9 mouse cellular contexts compared by ENCODE assay signal in the genomic region with DNA sequence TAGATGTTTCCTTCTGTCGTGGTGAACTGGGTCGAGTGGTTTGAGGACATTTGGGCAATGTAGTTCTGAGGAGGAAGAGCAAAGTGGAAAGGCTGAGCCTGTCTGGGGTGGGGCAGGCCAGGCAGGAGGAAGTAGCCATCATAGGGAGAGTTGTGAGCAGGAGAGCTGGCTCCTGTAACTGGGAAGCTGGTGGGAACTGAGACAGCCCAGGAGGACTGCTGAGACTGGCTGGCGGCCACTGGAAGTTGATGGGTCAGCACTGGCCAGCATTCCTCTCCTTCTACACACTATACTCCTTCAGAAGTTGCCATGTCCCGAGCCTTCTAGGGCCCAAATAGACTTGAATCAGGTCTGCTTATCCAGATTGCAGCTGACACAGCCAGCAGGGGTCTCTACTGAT. TPM values are rescaled to one million over a fixed set of nuclear protein-coding genes. Genes with fewer than 3 reads are reported as not detected.
DNase-seq lines count a peak whose midpoint lies in the region; ATAC-seq and TF ChIP-seq lines count a peak whose summit lies in the region.
"Had no signal": no experiment of that assay in that cellular context is flagged by ENCODE, and none has a peak within 500 bp of the region (broad histone marks: within the 10 kb centered on the region; RNA-seq: fewer than 3 reads in every experiment).

No protein-coding gene starts in this region.

- no peak overlapping the region for H3K4me3 ChIP-seq in kidney, embryonic 14.5 days (ENCODE audit: low read length)
- H3K4me3 ChIP-seq in bone marrow, adult 2 months (replicated peaks; ENCODE audit: control insufficient read depth, low read depth, low read length): no peak overlapping the region
- H3K4me3 ChIP-seq in hindbrain, postnatal 0 days (ENCODE audit: low read length): no peak overlapping the region
- H3K4me3 ChIP-seq in forebrain, embryonic 14.5 days (ENCODE audit: low read depth, low read length): no peak overlapping the region
- H3K4me3 ChIP-seq: heart, embryonic 15.5 days had no signal

- H3K9ac ChIP-seq in kidney, embryonic 14.5 days (ENCODE audit: low read depth, low read length): no peak overlapping the region
- 0 out of 2 replicates have a peak overlapping the region, but pooled peaks have one; percentile 37 for H3K9ac ChIP-seq in hindbrain, postnatal 0 days (replicated peaks; ENCODE audit: low read length)
- no peak overlapping the region for H3K9ac ChIP-seq in forebrain, embryonic 14.5 days (ENCODE audit: low read length)
- H3K9ac ChIP-seq: heart, embryonic 15.5 days had no signal

- no peak for TF ChIP-seq POLR2A in bone marrow, adult 2 months (IDR thresholded peaks at IDR 0.05; ENCODE audit: borderline replicate concordance, control insufficient read depth, low read depth, low read length)

- no peak for ATAC-seq in kidney, embryonic 14.5 days (ENCODE audit: low FRiP score, low TSS enrichment)
- no peak for ATAC-seq in hindbrain, postnatal 0 days
- ATAC-seq in cerebellum, adult (ENCODE audit: insufficient number of reproducible peaks, low FRiP score, low TSS enrichment): no peak
- ATAC-seq in forebrain, embryonic 14.5 days: no peak

- peak; percentile 32 for DNase-seq in kidney, adult 18-20 months
- no peak for DNase-seq in hindbrain, postnatal 0 days (ENCODE audit: low spot score)
- DNase-seq in lung, postnatal 10 days: peak; percentile 43
- no peak for DNase-seq in embryo, embryonic 10.5 days (ENCODE audit: low spot score)
- no peak for DNase-seq in forebrain, embryonic 14.5 days (ENCODE audit: low spot score)

- 80% methylated on average over 4 of the region's 4 CpGs for WGBS in kidney, embryonic 14.5 days
- WGBS in bone marrow, adult 2 months: 24% methylated on average over 4 of the region's 4 CpGs
- WGBS in hindbrain, postnatal 0 days: 84% methylated on average over 4 of the region's 4 CpGs
- 88% methylated on average over 4 of the region's 4 CpGs for WGBS in forebrain, embryonic 14.5 days

- H3K4me1 ChIP-seq in kidney, embryonic 14.5 days (ENCODE audit: control insufficient read depth, insufficient read depth, low read length): peaks cover 18% of the 10 kb centered on the region
- peaks cover 4% of the 10 kb centered on the region; the same call in 1 of the 2 replicates for H3K4me1 ChIP-seq in bone marrow, adult 2 months (ENCODE audit: control insufficient read depth, insufficient read depth, low read length)
- H3K4me1 ChIP-seq in hindbrain, postnatal 0 days (ENCODE audit: insufficient read depth, low read length): no peaks in the 10 kb centered on the region; the same call in 1 of the 2 replicates
- H3K4me1 ChIP-seq in forebrain, embryonic 14.5 days (ENCODE audit: control insufficient read depth, insufficient read depth, low read length): peaks cover 10% of the 10 kb centered on the region

- H3K27me3 ChIP-seq in kidney, embryonic 14.5 days (ENCODE audit: control insufficient read depth, insufficient read depth, low read length): no peaks in the 10 kb centered on the region
- no peaks in the 10 kb centered on the region for H3K27me3 ChIP-seq in hindbrain, postnatal 0 days (ENCODE audit: insufficient read depth, low read length)
- no peaks in the 10 kb centered on the region for H3K27me3 ChIP-seq in forebrain, embryonic 14.5 days (replicated peaks; ENCODE audit: control insufficient read depth, insufficient read depth, low read length)
- H3K27me3 ChIP-seq: heart, embryonic 15.5 days had no signal

- peaks cover 43% of the 10 kb centered on the region for H3K36me3 ChIP-seq in kidney, embryonic 14.5 days (ENCODE audit: control insufficient read depth, insufficient read depth, low read length)
- H3K36me3 ChIP-seq in hindbrain, postnatal 0 days (ENCODE audit: insufficient read depth, low read length): peaks cover 26% of the 10 kb centered on the region
- peaks cover 38% of the 10 kb centered on the region for H3K36me3 ChIP-seq in forebrain, embryonic 14.5 days (ENCODE audit: control insufficient read depth, insufficient read depth, low read length)

- H3K4me2 ChIP-seq in kidney, embryonic 14.5 days (replicated peaks; ENCODE audit: low read depth, low read length): no peak overlapping the region
- H3K4me2 ChIP-seq in hindbrain, postnatal 0 days (ENCODE audit: low read depth, low read length): no peak overlapping the region
- no peak overlapping the region for H3K4me2 ChIP-seq in forebrain, embryonic 14.5 days (ENCODE audit: low read length)
- H3K4me2 ChIP-seq: heart, embryonic 15.5 days had no signal

- no peaks in the 10 kb centered on the region for H3K9me3 ChIP-seq in kidney, embryonic 14.5 days (ENCODE audit: control insufficient read depth, low read length)
- no peaks in the 10 kb centered on the region for H3K9me3 ChIP-seq in hindbrain, postnatal 0 days (ENCODE audit: low read length)
- H3K9me3 ChIP-seq in forebrain, embryonic 14.5 days (replicated peaks; ENCODE audit: control insufficient read depth, low read length): no peaks in the 10 kb centered on the region
- H3K9me3 ChIP-seq: heart, embryonic 15.5 days had no signal

- no peak overlapping the region for H3K27ac ChIP-seq in kidney, embryonic 14.5 days (ENCODE audit: low read depth, low read length)
- peak overlapping the region; percentile 60 for H3K27ac ChIP-seq in bone marrow, adult 2 months (ENCODE audit: control insufficient read depth, insufficient read depth, low read depth, low read length, poor library complexity)
- H3K27ac ChIP-seq in hindbrain, postnatal 0 days: no peak overlapping the region
- no peak overlapping the region for H3K27ac ChIP-seq in forebrain, embryonic 14.5 days (ENCODE audit: low read depth, low read length)
- H3K27ac ChIP-seq: heart, embryonic 15.5 days had no signal

- no peak for TF ChIP-seq CTCF in bone marrow, adult 2 months (IDR thresholded peaks at IDR 0.05; ENCODE audit: control insufficient read depth, insufficient read depth, low read length)
- TF ChIP-seq CTCF in hindbrain, postnatal 0 days (IDR thresholded peaks at IDR 0.05; ENCODE audit: low read depth): no peak

RNA-seq across cellular contexts. Expression of a gene that starts 2.2 kb away (rescaled TPM):
- polyA plus RNA-seq in kidney, embryonic 14.5 days (2014; fragmentation: Nextera tagmentation; extraction: Ambion mirVana): 0.27 and 0.37 TPM in 2 replicates
- polyA plus RNA-seq in bone marrow, adult 2 months (2011; ENCODE audit: insufficient read depth, insufficient read length, low replicate concordance, missing spikeins): not detected in 2 replicates
- 0.52 TPM in 1 of 2 replicates, not detected in the other for total RNA-seq in hindbrain, postnatal 0 days (2014; rRNA removed)
- polyA plus RNA-seq in hindbrain, postnatal 0 days (2015; fragmentation: Nextera tagmentation; extraction: Ambion mirVana): 0.16 and 0.49 TPM in 2 replicates
- polyA plus RNA-seq in forebrain, embryonic 14.5 days (2014; fragmentation: Nextera tagmentation; extraction: Ambion mirVana): 0.18 and 0.36 TPM in 2 replicates

RNA-seq across cellular contexts. Expression of a gene that starts 2.7 kb away (rescaled TPM):
- polyA plus RNA-seq in kidney, embryonic 14.5 days (2014; fragmentation: Nextera tagmentation; extraction: Ambion mirVana): 135 and 152 TPM in 2 replicates
- 53.6 and 78.1 TPM in 2 replicates for polyA plus RNA-seq in bone marrow, adult 2 months (2011; ENCODE audit: insufficient read depth, insufficient read length, low replicate concordance, missing spikeins)
- total RNA-seq in hindbrain, postnatal 0 days (2014; rRNA removed): 130 and 156 TPM in 2 replicates
- polyA plus RNA-seq in hindbrain, postnatal 0 days (2015; fragmentation: Nextera tagmentation; extraction: Ambion mirVana): 167 and 181 TPM in 2 replicates
- 181 and 201 TPM in 2 replicates for polyA plus RNA-seq in forebrain, embryonic 14.5 days (2014; fragmentation: Nextera tagmentation; extraction: Ambion mirVana)

RNA-seq across cellular contexts. Expression of a gene that starts 25.3 kb away (rescaled TPM):
- 10.0 and 14.7 TPM in 2 replicates for polyA plus RNA-seq in kidney, embryonic 14.5 days (2014; fragmentation: Nextera tagmentation; extraction: Ambion mirVana)
- polyA plus RNA-seq in bone marrow, adult 2 months (2011; ENCODE audit: insufficient read depth, insufficient read length, low replicate concordance, missing spikeins): not detected in 2 replicates
- 5.2 and 6.5 TPM in 2 replicates for total RNA-seq in hindbrain, postnatal 0 days (2014; rRNA removed)
- 9.7 and 12.1 TPM in 2 replicates for polyA plus RNA-seq in hindbrain, postnatal 0 days (2015; fragmentation: Nextera tagmentation; extraction: Ambion mirVana)
- 9.6 and 12.9 TPM in 2 replicates for polyA plus RNA-seq in forebrain, embryonic 14.5 days (2014; fragmentation: Nextera tagmentation; extraction: Ambion mirVana)

RNA-seq across cellular contexts. Expression of a gene that starts 25.5 kb away (rescaled TPM):
- polyA plus RNA-seq in kidney, embryonic 14.5 days (2014; fragmentation: Nextera tagmentation; extraction: Ambion mirVana): 69.6 and 110 TPM in 2 replicates
- 82.2 and 130 TPM in 2 replicates for polyA plus RNA-seq in bone marrow, adult 2 months (2011; ENCODE audit: insufficient read depth, insufficient read length, low replicate concordance, missing spikeins)
- 82.9 and 89.3 TPM in 2 replicates for total RNA-seq in hindbrain, postnatal 0 days (2014; rRNA removed)
- polyA plus RNA-seq in hindbrain, postnatal 0 days (2015; fragmentation: Nextera tagmentation; extraction: Ambion mirVana): 24.4 and 26.5 TPM in 2 replicates
- 72.4 and 74.4 TPM in 2 replicates for polyA plus RNA-seq in forebrain, embryonic 14.5 days (2014; fragmentation: Nextera tagmentation; extraction: Ambion mirVana)

RNA-seq across cellular contexts. Expression of a gene that starts 37.8 kb away (rescaled TPM):
- polyA plus RNA-seq in kidney, embryonic 14.5 days (2014; fragmentation: Nextera tagmentation; extraction: Ambion mirVana): 27.3 and 30.4 TPM in 2 replicates
- 6.8 TPM in 1 of 2 replicates, not detected in the other for polyA plus RNA-seq in bone marrow, adult 2 months (2011; ENCODE audit: insufficient read depth, insufficient read length, low replicate concordance, missing spikeins)
- 19.3 and 28.8 TPM in 2 replicates for total RNA-seq in hindbrain, postnatal 0 days (2014; rRNA removed)
- polyA plus RNA-seq in hindbrain, postnatal 0 days (2015; fragmentation: Nextera tagmentation; extraction: Ambion mirVana): 78.5 and 93.8 TPM in 2 replicates
- polyA plus RNA-seq in forebrain, embryonic 14.5 days (2014; fragmentation: Nextera tagmentation; extraction: Ambion mirVana): 26.1 and 30.6 TPM in 2 replicates

Comparison
In these comparisons a context has a peak if more than half of its experiments do, and no peak if none do; other contexts are left out.
1. DNase-seq: peak in kidney, adult 18-20 months (single experiment) and lung, postnatal 10 days (single experiment); none in hindbrain, postnatal 0 days (single experiment), embryo, embryonic 10.5 days (single experiment) and forebrain, embryonic 14.5 days (single experiment).